Mouse (Mus musculus) inflammation-experienced regulatory T-cells (primary cell): Measurements from ENCODE around the gene Gm6588. TPM values are rescaled to one million over a fixed set of nuclear protein-coding genes. Genes with fewer than 3 reads are reported as not detected.

Experiments
- polyA plus RNA-seq, 2 experiments: library from polyadenylated mRNA; unstranded; fragments of 100-300 nt; shearing (Covaris generic); gene quantifications; one replicate each; pipeline ENCODE4 v1.2.1; 2017

Gm6588 gene
- 1 to 10 TPM in 1 of 2 experiments, under 1 TPM in 1; 0.10 to 1.4 TPM for polyA plus RNA-seq

DNA sequence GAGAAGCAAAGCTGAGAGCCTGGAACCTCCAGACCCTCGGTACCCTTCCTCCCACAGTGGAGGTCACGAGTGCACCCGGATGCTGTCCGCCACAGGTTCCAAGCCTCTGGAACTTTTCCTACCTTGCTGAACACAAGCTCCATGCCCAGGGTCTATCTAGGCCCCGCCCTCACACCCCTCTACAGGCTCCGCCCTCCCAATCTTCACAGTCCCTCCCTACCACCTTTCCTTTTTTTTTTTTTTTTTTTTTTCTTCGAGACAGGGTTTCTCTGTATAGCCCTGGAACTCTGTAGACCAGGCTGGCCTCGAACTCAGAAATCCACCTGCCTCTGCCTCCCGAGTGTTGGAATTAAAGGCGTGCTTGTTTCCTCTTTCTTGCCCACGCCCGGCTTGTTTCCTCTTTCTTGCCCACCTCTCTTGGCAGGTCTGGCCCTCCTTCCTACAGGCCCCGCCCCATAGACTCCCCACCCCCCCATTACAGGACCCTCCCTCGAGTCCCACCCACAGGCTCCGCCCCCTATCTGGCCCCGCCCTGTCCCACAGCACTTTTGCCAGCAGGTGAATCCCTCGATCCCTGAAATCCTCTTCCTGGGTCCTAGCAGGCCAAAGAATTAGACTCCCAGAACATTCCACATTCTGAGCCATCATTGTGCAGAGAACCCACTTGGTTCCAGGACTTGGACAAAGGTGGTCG lies at the start of gene Gm6588:
Gene Gm6588, plus strand, starts transcription at position 680 of the 694 bp plus-strand sequence.

Other genes starting within 250 kb of the Gm6588 start
- under 1 TPM in 1 of 2 experiments, not detected in 1; 0.38 TPM for gene Cryba4, start 196.9 kb upstream of the Gm6588 start, polyA plus RNA-seq
- 1 to 10 TPM in 1 of 2 experiments, under 1 TPM in 1; 0.64 to 1.6 TPM for gene Crybb1, start 193.6 kb upstream of the Gm6588 start, polyA plus RNA-seq
- gene Tpst2, start 172.7 kb upstream of the Gm6588 start, polyA plus RNA-seq: 100 to 1,000 TPM; 198 to 267 TPM
- 10 to 100 TPM; 35.2 to 50.2 TPM for gene Tfip11, start 123.1 kb upstream of the Gm6588 start, polyA plus RNA-seq
- gene Srrd, start 106.4 kb upstream of the Gm6588 start, polyA plus RNA-seq: 10 to 100 TPM; 34.0 to 44.1 TPM
- 10 to 100 TPM; 21.4 to 22.5 TPM for gene Hps4, start 106.3 kb upstream of the Gm6588 start, polyA plus RNA-seq
- gene Gm6583, start 93.4 kb upstream of the Gm6588 start, polyA plus RNA-seq: 1 to 10 TPM in 1 of 2 experiments, under 1 TPM in 1; 0.61 to 2.4 TPM
- gene Asphd2, start 54.6 kb upstream of the Gm6588 start, polyA plus RNA-seq: 1 to 10 TPM in 1 of 2 experiments, under 1 TPM in 1; 0.38 to 1.1 TPM
- under 1 TPM in 1 of 2 experiments, not detected in 1; 0.43 TPM for gene Sez6l, start 127.8 kb downstream of the Gm6588 start, polyA plus RNA-seq